Comparison of ENCODE assay signal across 10 mouse cellular contexts in genomic region chr1:190171341-190171740, GRCm38 (mm10). TPM values are rescaled to one million over a fixed set of nuclear protein-coding genes. Genes with fewer than 3 reads are reported as not detected.
DNase-seq lines count a peak whose midpoint lies in the region; ATAC-seq lines count a peak whose summit lies in the region.
"Had no signal": no experiment of that assay in that cellular context is flagged by ENCODE, and none has a peak within 500 bp of the region (broad histone marks: within the 10 kb centered on the region; RNA-seq: fewer than 3 reads in every experiment).

No protein-coding gene starts in this region.

- H3K27ac ChIP-seq in heart, embryonic 13.5 days (replicated peaks), result peak overlapping the region; percentile 96
- H3K27ac ChIP-seq in forebrain, embryonic 10.5 days, result no peak overlapping the region
- no peak overlapping the region for H3K27ac ChIP-seq in intestine, embryonic 15.5 days
- 0 out of 2 replicates have a peak overlapping the region, but pooled peaks have one; percentile 83 for H3K27ac ChIP-seq in midbrain, embryonic 15.5 days

- ATAC-seq in heart, embryonic 13.5 days (ENCODE audit: extremely low read depth, insufficient number of reproducible peaks, low FRiP score, low TSS enrichment), result no peak
- no peak for ATAC-seq in intestine, embryonic 15.5 days
- ATAC-seq in midbrain, embryonic 15.5 days (replicated peaks), result no peak

- peaks cover 44% of the 10 kb centered on the region for H3K27me3 ChIP-seq in heart, embryonic 13.5 days (replicated peaks)
- peaks cover 85% of the 10 kb centered on the region for H3K27me3 ChIP-seq in forebrain, embryonic 10.5 days (ENCODE audit: poor library complexity, severe bottlenecking)
- H3K27me3 ChIP-seq in intestine, embryonic 15.5 days (replicated peaks), result peaks cover 40% of the 10 kb centered on the region
- H3K27me3 ChIP-seq in midbrain, embryonic 15.5 days (replicated peaks), result peaks cover 27% of the 10 kb centered on the region

- H3K36me3 ChIP-seq in heart, embryonic 13.5 days, result no peaks in the 10 kb centered on the region
- no peaks in the 10 kb centered on the region for H3K36me3 ChIP-seq in forebrain, embryonic 10.5 days (replicated peaks)
- no peaks in the 10 kb centered on the region for H3K36me3 ChIP-seq in intestine, embryonic 15.5 days
- H3K36me3 ChIP-seq in midbrain, embryonic 15.5 days (replicated peaks), result no peaks in the 10 kb centered on the region

- H3K9me3 ChIP-seq in heart, embryonic 13.5 days, result no peaks in the 10 kb centered on the region
- no peaks in the 10 kb centered on the region for H3K9me3 ChIP-seq in forebrain, embryonic 10.5 days
- H3K9me3 ChIP-seq in intestine, embryonic 15.5 days, result no peaks in the 10 kb centered on the region
- no peaks in the 10 kb centered on the region for H3K9me3 ChIP-seq in midbrain, embryonic 15.5 days

- no peak for DNase-seq in heart, adult 8-10 months (ENCODE audit: low spot score)
- DNase-seq in forebrain, embryonic 10.5 days (ENCODE audit: extremely low spot score, low spot score), result no peak
- no peak for DNase-seq in cerebellum, postnatal 14 days
- DNase-seq in yolk sac, embryonic 10.5 days (ENCODE audit: low spot score), result no peak
- no peak for DNase-seq in thymus, postnatal 0 days (ENCODE audit: low spot score)
- DNase-seq: kidney, postnatal 4 days had no signal

- peaks cover 60% of the 10 kb centered on the region for H3K4me1 ChIP-seq in heart, embryonic 13.5 days
- peaks cover 80% of the 10 kb centered on the region for H3K4me1 ChIP-seq in forebrain, embryonic 10.5 days
- peaks cover 36% of the 10 kb centered on the region for H3K4me1 ChIP-seq in intestine, embryonic 15.5 days (replicated peaks)
- H3K4me1 ChIP-seq in midbrain, embryonic 15.5 days, result peaks cover 58% of the 10 kb centered on the region

- 6% methylated on average over 10 of the region's 10 CpGs for WGBS in heart, embryonic 13.5 days
- 3% methylated on average over 10 of the region's 10 CpGs for WGBS in forebrain, embryonic 10.5 days
- WGBS in intestine, embryonic 15.5 days, result 6% methylated on average over 10 of the region's 10 CpGs
- 4% methylated on average over 10 of the region's 10 CpGs for WGBS in midbrain, embryonic 15.5 days

- peak overlapping the region; percentile 74 for H3K4me3 ChIP-seq in heart, embryonic 13.5 days
- peak overlapping the region; percentile 74 for H3K4me3 ChIP-seq in forebrain, embryonic 10.5 days
- H3K4me3 ChIP-seq in intestine, embryonic 15.5 days (replicated peaks), result peak overlapping the region; percentile 64; the same call in 1 of the 2 replicates
- peak overlapping the region; percentile 55 for H3K4me3 ChIP-seq in midbrain, embryonic 15.5 days

- H3K9ac ChIP-seq in heart, embryonic 13.5 days, result peak overlapping the region; percentile 89
- H3K9ac ChIP-seq in intestine, embryonic 15.5 days, result no peak overlapping the region
- peak overlapping the region; percentile 52; the same call in 1 of the 2 replicates for H3K9ac ChIP-seq in midbrain, embryonic 15.5 days

- peak overlapping the region; percentile 78 for H3K4me2 ChIP-seq in heart, embryonic 13.5 days
- peak overlapping the region; percentile 96 for H3K4me2 ChIP-seq in intestine, embryonic 15.5 days (replicated peaks)
- peak overlapping the region; percentile 95 for H3K4me2 ChIP-seq in midbrain, embryonic 15.5 days

RNA-seq across cellular contexts. Expression of gene Prox1, which starts 0.8 kb away (rescaled TPM):
- polyA plus RNA-seq in heart, embryonic 13.5 days (2015; fragmentation: Nextera tagmentation; extraction: Ambion mirVana), result 16.0 and 17.5 TPM in 2 replicates
- total RNA-seq in heart, adult 8-10 months (2022), result 10 to 100 TPM; 42.2 to 58.7 (median 51.7) TPM
- 3.1 and 3.8 TPM in 2 replicates for polyA plus RNA-seq in forebrain, embryonic 10.5 days (2016; fragmentation: Nextera tagmentation; extraction: Ambion mirVana)
- 2.6 and 2.8 TPM in 2 replicates for polyA plus RNA-seq in intestine, embryonic 15.5 days (2015; fragmentation: Nextera tagmentation; extraction: Ambion mirVana)
- polyA plus RNA-seq in midbrain, embryonic 15.5 days (2015; fragmentation: Nextera tagmentation; extraction: Ambion mirVana), result 11.1 and 14.1 TPM in 2 replicates
- 0.12 TPM in 2 replicates for polyA plus RNA-seq in thymus, postnatal 0 days (2015; fragmentation: Nextera tagmentation; extraction: Ambion mirVana)
- total RNA-seq: monocyte, adult 5-6 weeks had no signal

Comparison
In these comparisons a context has a peak if more than half of its experiments do, and no peak if none do; other contexts are left out.
1. H3K27ac ChIP-seq: peak in heart, embryonic 13.5 days (single experiment) and midbrain, embryonic 15.5 days (single experiment); none in forebrain, embryonic 10.5 days (single experiment) and intestine, embryonic 15.5 days (single experiment).
2. Peak in every context shown above with its lines, with median percentiles within 50 percentile points of each other: H3K4me2 ChIP-seq and H3K4me3 ChIP-seq.